Mouse (Mus musculus) central nervous system, embryonic 11.5 days (tissue): ENCODE results near the gene Ajm1. TPM values are rescaled to one million over a fixed set of nuclear protein-coding genes. Genes with fewer than 3 reads are reported as not detected.

Experiments used
- polyA plus RNA-seq: library from polyadenylated mRNA; depleted of rRNA; stranded (reverse); fragments of >200 nt; gene quantifications from 2 replicates; pipeline ENCODE4 v1.2.3, GENCODE M21; 2012; rRNA removed

Gene Ajm1
- 1.2 and 1.4 TPM in 2 replicates for polyA plus RNA-seq

GRCm38 (mm10) chr2:25581294-25581864 lies at the start of gene Ajm1:
Gene Ajm1 (minus strand): TSS chr2:25581757.

GRCm38 (mm10) chr2:25627811-25628210 lies 46.3 kb upstream of the Ajm1 start, which contains the start of gene Fcna:
Gene Fcna (minus strand): TSS chr2:25628030.

GRCm38 (mm10) chr2:25621229-25622200 lies 40.0 kb upstream of the Ajm1 start, which contains the start of gene Tmem141:
Gene Tmem141 (minus strand): TSS chr2:25622005.

GRCm38 (mm10) chr2:25617578-25617977 lies 36.0 kb upstream of the Ajm1 start, which contains the start of gene Ccdc183:
Gene Ccdc183 (minus strand): TSS chr2:25617678.

GRCm38 (mm10) chr2:25607761-25608622 lies 26.4 kb upstream of the Ajm1 start, which contains the start of gene Rabl6:
Gene Rabl6 (minus strand): TSS chr2:25608521.

GRCm38 (mm10) chr2:25574579-25575431 lies 6.8 kb downstream of the Ajm1 start, which contains the start of the genes Mamdc4 and Phpt1:
Gene Mamdc4 (minus strand): TSS chr2:25574845.
Gene Phpt1 (minus strand): TSS chr2:25575224.

GRCm38 (mm10) chr2:25557221-25557963 lies 24.2 kb downstream of the Ajm1 start, which contains the start of gene Edf1:
Gene Edf1 (plus strand): TSS chr2:25557847.

GRCm38 (mm10) chr2:25546811-25547491 lies 34.6 kb downstream of the Ajm1 start, which contains the start of gene Traf2:
Gene Traf2 (minus strand): TSS chr2:25546940.

Other genes starting within 250 kb of the Ajm1 start
- gene Man1b1, start 249.4 kb downstream of the Ajm1 start, polyA plus RNA-seq: 29.2 and 34.9 TPM in 2 replicates
- gene Dpp7, start 225.4 kb downstream of the Ajm1 start, polyA plus RNA-seq: 22.1 and 29.3 TPM in 2 replicates
- gene Uap1l1, start 216.1 kb downstream of the Ajm1 start, polyA plus RNA-seq: 2.9 and 5.3 TPM in 2 replicates
- 64.9 and 72.9 TPM in 2 replicates for gene Sapcd2, start 209.4 kb downstream of the Ajm1 start, polyA plus RNA-seq
- gene Entpd2, start 185.9 kb downstream of the Ajm1 start, polyA plus RNA-seq: 0.11 and 0.17 TPM in 2 replicates
- 146 and 170 TPM in 2 replicates for gene Npdc1, start 182.4 kb downstream of the Ajm1 start, polyA plus RNA-seq
- 0.06 and 0.31 TPM in 2 replicates for gene Fut7, start 158.5 kb downstream of the Ajm1 start, polyA plus RNA-seq
- 15.7 and 15.9 TPM in 2 replicates for gene Abca2, start 153.1 kb downstream of the Ajm1 start, polyA plus RNA-seq
- gene Clic3, start 124.9 kb downstream of the Ajm1 start, polyA plus RNA-seq: 0.16 and 0.36 TPM in 2 replicates
- 23.7 and 35.7 TPM in 2 replicates for gene Paxx, start 120.7 kb downstream of the Ajm1 start, polyA plus RNA-seq
- 0.34 and 0.41 TPM in 2 replicates for gene Ptgds, start 111.7 kb downstream of the Ajm1 start, polyA plus RNA-seq
- not detected in 2 replicates for gene Lcn12, start 87.8 kb downstream of the Ajm1 start, polyA plus RNA-seq
- gene Fbxw5, start 81.0 kb downstream of the Ajm1 start, polyA plus RNA-seq: 27.8 and 30.7 TPM in 2 replicates
- 3.8 and 4.0 TPM in 2 replicates for gene C8g, start 80.0 kb downstream of the Ajm1 start, polyA plus RNA-seq
- 16.0 and 18.2 TPM in 2 replicates for gene Traf2, start 34.8 kb downstream of the Ajm1 start, polyA plus RNA-seq
- 165 and 237 TPM in 2 replicates for gene Edf1, start 23.9 kb downstream of the Ajm1 start, polyA plus RNA-seq
- 8.2 and 8.8 TPM in 2 replicates for gene Mamdc4, start 6.9 kb downstream of the Ajm1 start, polyA plus RNA-seq
- gene Phpt1, start 6.5 kb downstream of the Ajm1 start, polyA plus RNA-seq: 154 and 192 TPM in 2 replicates
- gene Rabl6, start 26.8 kb upstream of the Ajm1 start, polyA plus RNA-seq: 88.7 and 111 TPM in 2 replicates
- gene Ccdc183, start 35.9 kb upstream of the Ajm1 start, polyA plus RNA-seq: not detected in 2 replicates
- 9.4 and 18.8 TPM in 2 replicates for gene Tmem141, start 40.2 kb upstream of the Ajm1 start, polyA plus RNA-seq
- gene Fcna, start 46.3 kb upstream of the Ajm1 start, polyA plus RNA-seq: 1.5 and 3.7 TPM in 2 replicates
- not detected in 2 replicates for gene Lcn8, start 71.4 kb upstream of the Ajm1 start, polyA plus RNA-seq
- gene Lcn5, start 76.2 kb upstream of the Ajm1 start, polyA plus RNA-seq: not detected in 2 replicates
- not detected in 2 replicates for gene Lcn6, start 95.0 kb upstream of the Ajm1 start, polyA plus RNA-seq
- gene Lcn10, start 101.0 kb upstream of the Ajm1 start, polyA plus RNA-seq: not detected in 2 replicates
- gene Obp2a, start 118.3 kb upstream of the Ajm1 start, polyA plus RNA-seq: not detected in 2 replicates
- 37.1 and 43.2 TPM in 2 replicates for gene Bmyc, start 125.0 kb upstream of the Ajm1 start, polyA plus RNA-seq
- not detected in 2 replicates for gene Obp2b, start 155.3 kb upstream of the Ajm1 start, polyA plus RNA-seq
- gene Lcn3, start 183.8 kb upstream of the Ajm1 start, polyA plus RNA-seq: not detected in 2 replicates
- gene Lcn11, start 195.3 kb upstream of the Ajm1 start, polyA plus RNA-seq: not detected in 2 replicates
- not detected in 2 replicates for gene Gm13539, start 200.5 kb upstream of the Ajm1 start, polyA plus RNA-seq
- gene Glt6d1, start 234.1 kb upstream of the Ajm1 start, polyA plus RNA-seq: not detected in 2 replicates
- gene Lcn9, start 241.4 kb upstream of the Ajm1 start, polyA plus RNA-seq: not detected in 2 replicates